Mouse (Mus musculus): ENCODE data around the gene Usp35. TPM values are rescaled to one million over a fixed set of nuclear protein-coding genes. Genes with fewer than 3 reads are reported as not detected.

The Usp35 gene
- total RNA-seq, 2 experiments from 2014 or later, result 14.3 to 14.6 TPM

DNA sequence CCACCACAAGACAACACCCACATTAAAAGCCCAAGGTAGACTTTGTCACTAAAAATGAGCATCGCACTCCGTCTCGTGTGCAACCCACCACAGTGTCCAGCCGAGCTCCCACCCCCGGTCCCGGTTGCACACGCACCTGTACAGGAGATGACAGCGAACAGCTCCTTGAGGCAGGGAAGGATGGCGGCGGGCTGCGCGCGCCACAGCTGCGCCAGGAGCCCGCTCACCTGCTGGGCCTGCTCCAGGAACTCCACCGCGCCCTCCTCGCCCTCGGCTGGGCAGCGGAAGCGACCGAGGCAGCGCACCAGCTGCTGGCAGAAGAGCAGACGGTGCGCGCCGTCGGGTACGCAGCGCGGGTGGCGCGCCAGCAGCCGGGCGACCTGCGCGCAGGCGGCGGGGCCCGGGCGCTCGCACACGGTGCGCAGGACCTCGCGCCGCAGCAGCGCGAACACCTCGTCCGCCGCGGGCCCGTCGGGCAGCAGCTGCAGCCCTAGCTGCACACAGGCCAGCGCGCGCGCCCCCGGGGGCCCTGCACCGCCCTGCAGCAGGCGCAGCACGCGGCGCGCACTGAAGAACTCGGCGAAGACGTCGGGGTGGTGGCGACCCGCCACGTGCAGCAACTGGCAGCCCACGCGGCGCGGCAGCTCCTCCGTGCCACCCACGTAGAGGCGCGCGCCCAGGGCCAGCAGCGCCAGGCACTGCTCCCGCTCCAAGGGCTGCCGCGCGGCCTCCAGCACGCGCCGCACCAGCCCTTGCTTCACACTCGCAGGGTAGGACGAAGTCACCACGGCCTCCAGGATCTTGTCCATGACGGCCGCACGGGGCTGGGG is 6.4 kb downstream of the Usp35 start:
- H3K27ac ChIP-seq, result no peak overlapping the region
- no peak overlapping the region for H3K4me3 ChIP-seq
- no peak for TF ChIP-seq CTCF (conservative IDR thresholded peaks at IDR 0.05)
- DNase-seq (ENCODE audit: low spot score in 2 of 2), result peak in 1 of 2 experiments; percentile 24

DNA sequence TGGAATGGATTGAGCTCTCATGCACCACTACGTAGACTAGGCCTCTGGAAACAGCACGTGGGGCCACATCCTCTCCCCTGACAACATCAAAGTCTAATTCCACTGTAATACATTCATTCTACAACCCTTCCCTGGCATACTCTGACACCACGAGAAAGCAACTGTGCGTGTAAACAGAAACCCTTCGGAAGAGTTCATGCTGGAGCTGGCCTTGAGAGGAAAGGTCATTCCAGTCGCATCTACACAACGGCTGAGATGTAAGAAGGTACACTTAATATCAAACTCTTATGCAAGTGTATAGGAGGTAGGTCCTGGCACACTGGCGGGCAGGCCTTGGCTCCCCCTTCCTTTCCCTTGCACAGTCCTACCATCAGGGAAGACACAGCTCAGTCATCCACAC is 7.5 kb downstream of the Usp35 start:
- Histone ChIP-seq H3K4me3 (no peak overlapping the region), H3K27ac (no peak overlapping the region)
- no peak for DNase-seq (ENCODE audit: low spot score in 2 of 2)
- no peak for TF ChIP-seq CTCF (conservative IDR thresholded peaks at IDR 0.05)

DNA sequence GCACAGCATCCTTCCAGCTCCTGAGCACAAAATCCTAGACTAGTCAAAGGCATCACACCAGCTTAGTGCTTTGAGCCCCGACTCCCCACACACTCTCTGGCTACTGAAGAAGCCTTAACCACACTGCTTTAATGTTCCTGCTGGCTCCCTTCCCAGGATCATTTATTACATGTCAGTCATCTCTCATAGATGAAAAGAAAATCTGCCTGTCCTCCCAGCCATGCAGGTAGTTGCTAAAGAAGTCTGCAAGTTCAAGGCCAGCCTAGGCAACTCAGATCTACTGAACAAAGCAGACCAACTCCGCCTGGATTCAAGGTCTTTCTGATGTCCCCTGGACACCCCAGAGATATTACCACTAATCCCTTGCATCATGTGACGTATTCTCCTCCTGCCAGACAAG is 14.1 kb downstream of the Usp35 start:
- Histone ChIP-seq H3K4me3 (no peak overlapping the region), H3K27ac (no peak overlapping the region)
- DNase-seq (ENCODE audit: low spot score in 2 of 2), result no peak
- no peak for TF ChIP-seq CTCF (conservative IDR thresholded peaks at IDR 0.05)

DNA sequence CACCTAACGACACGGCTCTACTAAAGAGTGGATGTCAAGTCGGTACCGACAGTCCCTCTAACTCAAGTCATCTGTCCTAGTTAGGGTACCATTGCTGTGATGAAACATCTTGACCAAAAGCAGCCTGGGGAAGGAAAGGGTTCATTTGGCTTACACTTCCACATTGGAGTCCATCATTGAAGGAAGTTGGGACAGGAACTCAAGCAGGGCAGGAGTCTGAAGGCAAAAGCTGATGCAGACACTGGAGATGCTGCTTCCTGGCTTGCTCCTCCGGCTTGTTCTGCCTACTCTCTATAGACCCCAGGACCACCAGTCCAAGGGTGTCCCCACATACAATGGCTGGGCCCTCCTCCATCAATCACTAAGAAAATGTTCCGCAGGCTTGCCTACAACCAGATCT is 16.2 kb downstream of the Usp35 start:
- Histone ChIP-seq H3K27ac (no peak overlapping the region), H3K4me3 (no peak overlapping the region)
- no peak for TF ChIP-seq CTCF (conservative IDR thresholded peaks at IDR 0.05)
- DNase-seq (ENCODE audit: low spot score in 2 of 2), result no peak

DNA sequence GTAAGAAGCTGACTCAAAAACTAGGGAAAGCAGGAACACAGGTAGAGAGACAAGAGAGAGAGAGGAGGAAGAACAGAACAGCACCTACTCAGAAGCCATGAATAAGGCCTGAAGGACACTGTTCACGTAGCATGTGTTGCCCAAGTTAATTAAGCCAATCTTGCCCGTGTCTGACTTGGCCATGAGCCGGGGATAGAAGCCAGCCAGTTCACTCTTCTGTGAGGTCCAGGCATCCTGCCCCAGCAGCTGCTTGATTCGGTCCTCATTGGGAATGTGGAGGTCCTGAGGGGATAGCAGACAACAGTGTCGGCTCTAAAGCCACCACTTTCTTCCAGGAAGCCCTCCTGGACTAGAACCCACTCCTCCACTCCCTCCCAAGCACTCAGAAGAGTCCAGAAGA is 17.2 kb downstream of the Usp35 start:
- no peak overlapping the region for H3K4me3 ChIP-seq
- no peak for TF ChIP-seq CTCF (conservative IDR thresholded peaks at IDR 0.05)
- DNase-seq (ENCODE audit: low spot score in 2 of 2), result no peak

DNA sequence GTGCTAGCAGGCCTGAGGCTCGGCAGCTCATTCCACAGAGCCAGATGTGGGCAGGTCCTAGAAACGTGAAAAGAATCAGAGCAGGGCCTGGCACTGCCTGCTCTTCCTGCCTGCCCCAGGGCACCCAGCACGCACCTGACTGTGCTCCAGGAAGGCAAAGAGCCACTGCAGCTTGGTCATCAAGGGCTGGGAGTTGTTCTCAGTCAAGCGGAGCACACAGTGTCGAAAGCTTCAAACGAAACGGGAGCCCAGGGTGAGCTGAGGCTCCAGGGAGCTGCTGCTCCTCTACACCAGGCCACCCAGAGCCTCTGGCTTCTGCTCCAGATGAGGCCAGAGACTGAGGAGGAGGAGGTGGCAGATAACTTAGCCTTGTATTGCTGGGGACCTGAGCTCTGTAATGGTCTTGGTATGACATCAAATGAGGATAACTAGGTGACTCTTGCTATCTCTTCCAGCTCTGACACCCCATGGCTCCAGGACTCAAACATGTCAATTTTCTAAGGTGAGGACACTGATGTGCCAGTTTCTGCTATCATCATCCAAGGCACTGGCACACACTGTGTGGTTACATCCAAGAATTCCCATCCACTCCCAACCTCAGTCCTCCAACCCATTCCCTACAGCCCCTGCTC is 18.3 kb downstream of the Usp35 start:
- Histone ChIP-seq H3K4me3 (no peak overlapping the region), H3K27ac (no peak overlapping the region)
- no peak for TF ChIP-seq CTCF (conservative IDR thresholded peaks at IDR 0.05)
- DNase-seq (ENCODE audit: low spot score in 2 of 2), result no peak

More for the DNA sequence above, 17.2 kb downstream of the Usp35 start:
- H3K27ac ChIP-seq, result no peak overlapping the region

DNA sequence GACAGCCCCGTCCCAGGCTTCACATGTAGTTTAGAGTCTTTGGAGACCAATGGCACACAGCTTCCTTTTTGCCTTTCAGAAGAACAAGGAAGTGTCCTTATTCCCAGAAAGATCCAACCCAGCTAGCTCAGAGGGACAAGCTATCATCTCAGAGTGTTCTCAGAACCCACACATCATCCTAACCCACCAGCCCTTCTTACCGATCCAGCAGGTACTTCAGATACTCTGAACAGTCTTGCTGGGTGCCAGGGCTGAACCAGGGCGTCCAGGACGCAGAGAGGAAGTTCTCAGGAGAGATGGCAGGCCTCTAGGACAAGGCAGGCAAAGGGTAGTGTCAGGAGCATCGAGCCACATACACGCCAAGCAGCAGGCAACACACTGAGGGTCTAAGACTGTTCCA is 19.0 kb downstream of the Usp35 start:
- H3K4me3 ChIP-seq, result no peak overlapping the region
- no peak overlapping the region for H3K27ac ChIP-seq
- TF ChIP-seq CTCF (conservative IDR thresholded peaks at IDR 0.05), result no peak
- no peak for DNase-seq (ENCODE audit: low spot score in 2 of 2)

DNA sequence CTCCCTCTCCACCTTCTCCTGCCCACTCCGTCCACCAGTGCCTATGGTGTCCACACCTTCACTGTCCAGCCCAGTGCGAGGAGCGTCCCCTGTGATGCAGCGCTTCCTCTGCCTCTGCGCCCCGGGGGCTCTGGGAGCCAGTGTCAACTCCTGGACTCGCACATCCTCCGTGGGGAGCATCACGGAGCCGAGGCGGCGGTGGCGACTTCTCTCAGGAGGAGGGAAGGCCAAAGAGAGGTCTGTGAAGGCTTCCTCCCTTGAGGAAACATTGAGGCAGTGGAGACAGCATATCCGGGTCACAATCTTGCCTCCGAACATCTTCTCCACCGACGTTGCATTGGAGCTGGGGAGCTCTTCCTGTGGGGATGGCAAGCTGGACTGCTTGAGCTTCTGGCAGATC is 19.6 kb downstream of the Usp35 start:
- DNase-seq (ENCODE audit: low spot score in 2 of 2), result no peak
- Histone ChIP-seq H3K4me3 (no peak overlapping the region), H3K27ac (no peak overlapping the region)
- TF ChIP-seq CTCF (conservative IDR thresholded peaks at IDR 0.05), result no peak

DNA sequence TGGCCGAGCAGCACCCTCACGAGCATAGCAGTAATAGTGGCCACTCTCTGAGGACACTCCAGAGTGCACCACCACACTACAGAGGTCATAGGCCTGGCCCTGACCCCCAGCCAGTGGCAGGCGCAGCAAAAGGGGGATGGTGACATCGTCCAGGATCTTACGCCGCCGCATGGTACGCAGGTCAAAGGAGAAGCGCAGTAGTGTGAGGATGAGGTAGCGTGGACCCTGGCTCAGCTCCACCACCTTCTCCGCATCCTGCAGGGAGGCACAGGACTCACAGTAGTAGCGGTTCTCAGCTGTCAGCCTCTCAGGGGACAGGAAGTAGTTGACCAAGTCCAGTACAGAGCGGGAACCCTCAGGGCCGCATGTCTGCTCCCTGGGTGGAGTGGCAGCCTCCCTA is 20.2 kb downstream of the Usp35 start:
- no peak overlapping the region for H3K4me3 ChIP-seq
- no peak for DNase-seq (ENCODE audit: low spot score in 2 of 2)
- no peak for TF ChIP-seq CTCF (conservative IDR thresholded peaks at IDR 0.05)
- no peak overlapping the region for H3K27ac ChIP-seq

DNA sequence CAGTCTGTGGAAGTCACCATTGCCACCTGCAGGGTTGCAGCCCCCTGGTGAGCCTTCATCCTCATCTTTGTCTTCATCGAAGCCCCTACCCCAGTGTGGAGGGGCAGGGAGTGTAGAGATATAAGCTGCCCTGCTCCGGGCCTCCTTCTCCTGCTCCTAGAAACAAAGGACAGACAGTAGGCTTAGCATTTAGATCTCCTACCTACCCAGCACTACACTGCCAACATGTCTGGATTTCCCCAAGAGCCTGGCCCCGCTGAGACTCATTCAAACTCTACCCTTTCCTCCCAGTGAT is 21.5 kb downstream of the Usp35 start:
- H3K27ac ChIP-seq, result no peak overlapping the region
- peak in 1 of 2 experiments; percentile 7 for DNase-seq (ENCODE audit: low spot score in 2 of 2)

DNA sequence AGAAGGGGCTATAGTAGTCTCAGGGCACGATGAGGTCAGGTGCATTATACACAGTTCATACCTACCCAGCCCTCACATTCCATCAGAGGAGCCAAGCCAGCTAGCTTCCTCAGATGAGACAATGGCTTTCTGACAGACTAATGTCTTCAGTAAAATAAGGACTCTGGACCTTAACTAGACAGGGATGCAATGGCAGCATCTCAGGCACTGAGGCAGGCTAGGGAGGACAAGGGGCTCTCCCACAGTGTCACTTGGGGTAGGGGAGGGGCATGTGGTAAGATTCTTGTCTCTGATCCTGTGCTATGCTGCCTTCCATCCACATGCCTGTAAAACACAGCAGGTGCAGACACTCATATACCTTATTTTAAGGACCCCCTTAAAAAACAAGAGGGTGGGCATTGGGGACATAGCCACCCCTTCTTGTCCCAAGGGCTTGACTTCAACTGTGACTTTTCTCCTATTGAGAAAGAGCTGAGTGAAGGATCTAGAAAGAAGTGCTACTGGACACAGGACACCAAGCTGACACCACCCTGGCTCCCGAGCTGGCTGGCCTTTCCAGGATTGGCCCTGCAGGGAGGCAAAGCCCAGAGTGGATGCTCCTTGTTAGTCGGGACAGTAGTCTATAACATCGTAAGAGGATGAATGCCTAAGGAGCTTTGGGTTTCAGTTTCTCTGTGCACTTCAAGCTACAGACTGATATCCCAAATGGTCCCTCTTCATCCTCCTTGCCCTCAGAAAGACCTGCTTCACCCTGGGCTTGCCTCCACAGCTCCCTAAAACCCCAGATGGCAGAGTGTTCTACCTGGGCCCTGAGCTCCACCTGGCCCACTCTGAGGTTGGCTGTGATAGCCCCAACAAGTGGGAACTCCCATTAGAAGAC is 22.1 kb downstream of the Usp35 start:
- H3K4me3 ChIP-seq, result no peak overlapping the region
- peak in 1 of 2 experiments; percentile 2 for DNase-seq (ENCODE audit: low spot score in 2 of 2)
- TF ChIP-seq CTCF (conservative IDR thresholded peaks at IDR 0.05), result no peak
- H3K27ac ChIP-seq, result no peak overlapping the region

More for the DNA sequence above, 21.5 kb downstream of the Usp35 start:
- TF ChIP-seq CTCF (conservative IDR thresholded peaks at IDR 0.05), result no peak
- H3K4me3 ChIP-seq, result no peak overlapping the region

DNA sequence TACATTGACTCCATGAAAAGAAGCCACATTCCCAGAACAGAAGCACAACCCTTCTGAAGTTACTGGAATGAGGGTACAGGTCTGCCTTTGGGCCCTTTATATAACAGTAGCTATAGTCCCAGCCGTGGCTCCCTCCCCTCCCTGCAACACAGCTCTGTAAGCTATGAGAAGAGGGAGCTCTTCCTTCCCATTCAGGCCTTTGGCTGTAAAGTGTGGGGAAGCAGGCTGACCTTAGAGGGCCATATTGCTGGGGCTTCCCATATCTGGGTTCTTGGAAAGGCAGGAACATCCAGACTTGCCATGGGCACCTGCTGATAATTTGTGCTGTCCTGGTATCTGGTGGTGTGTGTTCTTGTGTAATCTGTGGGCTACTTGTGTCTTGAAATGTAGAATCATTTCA is 24.3 kb downstream of the Usp35 start:
- no peak for DNase-seq (ENCODE audit: low spot score in 2 of 2)
- no peak for TF ChIP-seq CTCF (conservative IDR thresholded peaks at IDR 0.05)
- Histone ChIP-seq H3K27ac (no peak overlapping the region), H3K4me3 (no peak overlapping the region)

DNA sequence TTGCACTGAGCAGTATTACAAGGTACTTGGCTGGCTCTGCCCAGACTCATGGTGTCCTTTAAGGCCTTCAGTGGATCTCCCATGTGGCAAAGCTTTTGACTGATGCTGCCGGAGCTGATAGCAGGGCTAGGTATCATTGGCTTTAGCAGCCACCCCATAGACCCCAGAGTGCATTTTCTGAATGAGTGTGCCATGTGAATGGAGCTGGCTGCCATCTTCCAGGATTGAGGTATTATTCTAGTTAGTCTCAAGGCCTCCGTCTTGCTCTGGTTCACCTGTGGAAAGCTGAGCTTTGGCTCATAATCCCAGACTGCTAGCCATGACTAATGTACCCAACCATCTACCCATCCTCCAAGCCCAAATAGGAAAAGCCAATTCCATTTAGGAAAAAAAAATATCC is 25.0 kb downstream of the Usp35 start:
- H3K4me3 ChIP-seq, result no peak overlapping the region
- DNase-seq (ENCODE audit: low spot score in 2 of 2), result no peak
- no peak overlapping the region for H3K27ac ChIP-seq
- TF ChIP-seq CTCF (conservative IDR thresholded peaks at IDR 0.05), result no peak

All from layer of hippocampus, adult 2 months (tissue).